Mouse (Mus musculus): ENCODE data around the gene Mrps17. TPM values are rescaled to one million over a fixed set of nuclear protein-coding genes. Genes with fewer than 3 reads are reported as not detected.

Gene Mrps17
- polyA plus RNA-seq, 1 experiment from 2014 or later, result 167 TPM

DNA sequence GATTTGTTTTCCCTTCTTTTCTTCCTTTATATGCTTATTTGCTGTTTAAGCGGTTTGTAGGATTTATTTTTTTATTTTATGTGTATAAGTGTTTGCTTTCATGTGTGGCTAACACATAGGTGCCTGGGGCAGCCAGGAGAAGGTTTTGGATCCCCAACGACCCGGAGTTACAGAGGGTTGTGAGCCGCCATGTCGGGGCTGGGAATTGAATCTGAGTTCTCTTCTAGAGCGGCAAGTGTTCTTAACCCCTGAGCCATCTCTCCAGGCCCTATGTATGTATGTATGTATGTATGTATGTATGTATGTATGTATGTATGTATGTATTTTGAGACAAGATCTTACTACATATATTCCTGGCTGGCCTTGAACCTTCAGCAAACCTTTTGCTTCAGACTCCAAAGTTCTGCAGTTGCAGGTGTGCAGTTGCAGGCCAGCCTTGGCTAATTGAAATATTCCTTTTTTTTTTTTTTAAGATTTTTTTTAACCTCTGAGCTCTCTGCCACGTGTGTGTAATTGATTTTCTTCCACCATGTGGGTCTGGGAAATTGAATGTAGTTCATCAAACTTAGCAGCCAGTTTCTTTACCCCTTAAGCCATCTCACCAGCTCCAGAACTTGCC lies 10.6 kb downstream of the Mrps17 start:
- 13% methylated on average over 7 of the region's 7 CpGs for WGBS (ENCODE audit: insufficient replicate concordance)
- Histone ChIP-seq H3K4me2 (peak overlapping the region; percentile 70), H3K36me3 (ENCODE audit: control insufficient read depth, insufficient read depth, low read length) (no peaks in the 10 kb centered on the region), H3K27ac (ENCODE audit: low read depth, low read length) (peak overlapping the region; percentile 99), H3K4me3 (ENCODE audit: low read depth, low read length) (peak overlapping the region; percentile 83), H3K9me3 (replicated peaks; ENCODE audit: control insufficient read depth, low read length) (no peaks in the 10 kb centered on the region), H3K4me1 (ENCODE audit: control insufficient read depth, insufficient read depth, low read length) (peaks cover 42% of the 10 kb centered on the region), H3K27me3 (ENCODE audit: control insufficient read depth, insufficient read depth, low read length) (no peaks in the 10 kb centered on the region), H3K9ac (ENCODE audit: low read depth, low read length) (peak overlapping the region; percentile 97)
- ATAC-seq (replicated peaks; ENCODE audit: insufficient number of reproducible peaks, low FRiP score, low TSS enrichment), result no peak

DNA sequence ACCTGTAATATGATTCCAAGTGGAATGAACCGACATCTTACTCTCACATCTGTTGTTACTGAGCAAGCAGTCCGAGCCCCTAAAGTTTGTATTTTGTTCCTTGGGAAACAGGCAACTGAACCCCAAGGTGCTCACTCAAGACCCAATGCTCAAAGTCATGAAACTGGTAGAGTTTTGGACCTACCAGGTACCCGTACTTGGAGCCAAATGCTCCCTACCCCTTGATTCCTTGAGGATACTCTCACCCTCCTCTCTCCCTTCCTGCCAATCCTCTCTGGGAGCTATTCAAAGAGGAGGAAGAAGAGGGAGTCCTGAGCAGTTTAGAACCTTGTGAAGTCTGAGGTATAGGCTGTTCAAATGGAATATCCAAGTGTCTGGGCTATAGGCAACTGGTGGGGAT lies 11.5 kb downstream of the Mrps17 start:
- Histone ChIP-seq H3K36me3 (ENCODE audit: control insufficient read depth, insufficient read depth, low read length) (no peaks in the 10 kb centered on the region), H3K4me3 (ENCODE audit: low read depth, low read length) (peak overlapping the region; percentile 83; the same call in 1 of the 2 replicates), H3K9me3 (replicated peaks; ENCODE audit: control insufficient read depth, low read length) (no peaks in the 10 kb centered on the region), H3K27ac (ENCODE audit: low read depth, low read length) (no peak overlapping the region), H3K27me3 (ENCODE audit: control insufficient read depth, insufficient read depth, low read length) (no peaks in the 10 kb centered on the region), H3K4me2 (peak overlapping the region; percentile 70), H3K4me1 (ENCODE audit: control insufficient read depth, insufficient read depth, low read length) (peaks cover 47% of the 10 kb centered on the region), H3K9ac (ENCODE audit: low read depth, low read length) (peak overlapping the region; percentile 97)
- no peak for ATAC-seq (replicated peaks; ENCODE audit: insufficient number of reproducible peaks, low FRiP score, low TSS enrichment)
- 85% methylated on average over 3 of the region's 3 CpGs for WGBS (ENCODE audit: insufficient replicate concordance)

DNA sequence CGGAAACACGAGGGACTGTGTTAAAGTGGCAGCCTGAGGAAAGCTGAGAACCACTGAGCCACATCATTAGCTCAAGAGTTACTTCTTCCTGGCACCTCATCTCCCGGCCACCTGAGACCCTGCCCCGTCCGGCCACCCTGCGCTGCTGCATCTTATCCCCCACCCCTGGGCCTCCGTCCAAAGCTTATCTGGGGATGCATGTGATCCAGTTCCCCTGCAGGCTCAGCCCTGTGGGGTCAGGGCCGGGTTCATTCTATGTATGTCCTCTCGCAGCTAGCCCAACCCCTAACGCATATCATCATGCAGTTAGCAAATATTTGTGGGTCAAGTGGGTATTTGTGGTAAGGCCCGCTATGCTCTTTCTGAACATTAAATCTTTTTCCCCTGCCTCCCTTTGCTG lies 14.0 kb downstream of the Mrps17 start:
- H3K4me2 ChIP-seq, result peak overlapping the region; percentile 45

DNA sequence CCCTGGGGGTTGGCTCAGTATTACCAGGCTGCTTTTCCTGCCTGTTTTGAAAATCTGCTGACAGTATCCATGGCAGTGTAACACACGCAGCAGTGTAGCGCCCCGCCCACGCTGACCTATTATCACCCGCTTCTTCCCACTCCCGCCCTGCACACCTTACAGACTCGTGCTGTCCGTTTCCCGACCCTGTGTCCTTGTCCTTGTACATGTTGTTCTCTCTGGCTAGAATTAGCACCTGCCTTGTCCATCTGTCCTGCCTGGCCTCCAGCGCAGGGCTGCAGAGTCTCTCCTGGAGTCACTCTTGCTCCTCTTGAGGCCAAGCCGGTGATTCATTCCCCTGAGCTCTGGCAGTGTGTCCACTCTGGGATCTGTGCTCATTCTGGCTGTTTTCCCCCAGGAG lies 15.0 kb downstream of the Mrps17 start:
- WGBS (ENCODE audit: insufficient replicate concordance), result 36% methylated on average over 11 of the region's 11 CpGs
- peaks cover 3% of the 10 kb centered on the region; the same call in 1 of the 2 replicates for H3K36me3 ChIP-seq (ENCODE audit: control insufficient read depth, insufficient read depth, low read length)
- H3K9me3 ChIP-seq (replicated peaks; ENCODE audit: control insufficient read depth, low read length), result no peaks in the 10 kb centered on the region
- peak; percentile 50; the same call in 1 of the 2 replicates for ATAC-seq (replicated peaks; ENCODE audit: insufficient number of reproducible peaks, low FRiP score, low TSS enrichment)
- H3K27ac ChIP-seq (ENCODE audit: low read depth, low read length), result peak overlapping the region; percentile 81
- H3K4me2 ChIP-seq, result peak overlapping the region; percentile 45
- peaks cover 47% of the 10 kb centered on the region for H3K4me1 ChIP-seq (ENCODE audit: control insufficient read depth, insufficient read depth, low read length)
- H3K9ac ChIP-seq (ENCODE audit: low read depth, low read length), result 0 out of 2 replicates have a peak overlapping the region, but pooled peaks have one; percentile 29
- H3K4me3 ChIP-seq (ENCODE audit: low read depth, low read length), result no peak overlapping the region
- no peaks in the 10 kb centered on the region for H3K27me3 ChIP-seq (ENCODE audit: control insufficient read depth, insufficient read depth, low read length)

More for the DNA sequence above, 14.0 kb downstream of the Mrps17 start:
- no peak overlapping the region for H3K4me3 ChIP-seq (ENCODE audit: low read depth, low read length)
- H3K27me3 ChIP-seq (ENCODE audit: control insufficient read depth, insufficient read depth, low read length), result no peaks in the 10 kb centered on the region
- peaks cover 47% of the 10 kb centered on the region for H3K4me1 ChIP-seq (ENCODE audit: control insufficient read depth, insufficient read depth, low read length)
- H3K36me3 ChIP-seq (ENCODE audit: control insufficient read depth, insufficient read depth, low read length), result no peaks in the 10 kb centered on the region
- WGBS (ENCODE audit: insufficient replicate concordance), result 22% methylated on average over 11 of the region's 11 CpGs
- no peak; the same call in 1 of the 2 replicates for ATAC-seq (replicated peaks; ENCODE audit: insufficient number of reproducible peaks, low FRiP score, low TSS enrichment)
- peak overlapping the region; percentile 81 for H3K27ac ChIP-seq (ENCODE audit: low read depth, low read length)
- no peaks in the 10 kb centered on the region for H3K9me3 ChIP-seq (replicated peaks; ENCODE audit: control insufficient read depth, low read length)
- H3K9ac ChIP-seq (ENCODE audit: low read depth, low read length), result 0 out of 2 replicates have a peak overlapping the region, but pooled peaks have one; percentile 8

DNA sequence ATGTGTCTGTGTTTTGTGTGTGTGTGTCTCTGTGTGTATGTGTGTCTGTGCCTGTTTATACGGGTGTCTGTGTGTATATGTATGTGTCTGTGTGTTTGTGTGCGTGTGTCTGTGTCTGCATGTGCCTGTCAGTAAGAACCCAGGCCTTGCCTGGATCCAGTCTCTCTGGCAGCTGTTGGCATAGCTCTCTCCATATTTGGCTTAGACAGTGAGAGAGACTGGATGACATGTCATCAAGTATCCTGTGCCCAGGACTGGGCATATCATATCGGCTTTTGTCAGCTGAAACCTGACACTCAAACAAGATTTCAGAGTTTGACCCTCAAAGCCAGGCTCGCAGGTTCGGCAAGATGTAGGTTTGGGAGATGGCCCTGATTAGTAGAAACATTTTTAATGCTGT lies 15.7 kb downstream of the Mrps17 start:
- Histone ChIP-seq H3K9me3 (replicated peaks; ENCODE audit: control insufficient read depth, low read length) (no peaks in the 10 kb centered on the region), H3K4me2 (peak overlapping the region; percentile 45; the same call in 1 of the 2 replicates), H3K36me3 (ENCODE audit: control insufficient read depth, insufficient read depth, low read length) (peaks cover 3% of the 10 kb centered on the region; the same call in 1 of the 2 replicates), H3K4me3 (ENCODE audit: low read depth, low read length) (no peak overlapping the region), H3K4me1 (ENCODE audit: control insufficient read depth, insufficient read depth, low read length) (peaks cover 46% of the 10 kb centered on the region), H3K27me3 (ENCODE audit: control insufficient read depth, insufficient read depth, low read length) (no peaks in the 10 kb centered on the region), H3K27ac (ENCODE audit: low read depth, low read length) (peak overlapping the region; percentile 81), H3K9ac (ENCODE audit: low read depth, low read length) (0 out of 2 replicates have a peak overlapping the region, but pooled peaks have one; percentile 29)
- 49% methylated on average over 5 of the region's 5 CpGs for WGBS (ENCODE audit: insufficient replicate concordance)
- ATAC-seq (replicated peaks; ENCODE audit: insufficient number of reproducible peaks, low FRiP score, low TSS enrichment), result no peak

DNA sequence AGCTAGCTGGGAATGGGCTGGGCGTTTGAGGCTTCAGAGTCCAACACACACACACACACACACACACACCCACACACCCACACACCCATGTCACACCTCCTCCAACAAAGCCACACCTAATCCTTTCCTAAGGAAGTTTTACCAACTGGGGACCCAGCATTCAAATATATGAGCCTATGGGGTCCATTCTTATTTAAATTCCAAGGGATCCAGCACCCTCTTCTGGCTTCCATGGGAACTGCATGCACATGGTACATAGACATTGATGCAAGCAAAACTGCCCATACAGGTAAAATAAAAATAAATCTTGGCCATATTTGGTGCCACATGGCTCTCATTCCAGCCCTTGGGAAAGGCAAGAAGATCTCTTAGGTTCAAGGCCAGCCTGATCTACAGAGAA lies 25.7 kb downstream of the Mrps17 start:
- Histone ChIP-seq H3K9ac (ENCODE audit: low read depth, low read length) (no peak overlapping the region), H3K27ac (ENCODE audit: low read depth, low read length) (no peak overlapping the region), H3K4me1 (ENCODE audit: control insufficient read depth, insufficient read depth, low read length) (peaks cover 19% of the 10 kb centered on the region), H3K27me3 (ENCODE audit: control insufficient read depth, insufficient read depth, low read length) (no peaks in the 10 kb centered on the region), H3K4me3 (ENCODE audit: low read depth, low read length) (no peak overlapping the region), H3K36me3 (ENCODE audit: control insufficient read depth, insufficient read depth, low read length) (peaks cover 10% of the 10 kb centered on the region), H3K9me3 (replicated peaks; ENCODE audit: control insufficient read depth, low read length) (no peaks in the 10 kb centered on the region), H3K4me2 (no peak overlapping the region)
- 100% methylated on average over 1 of the region's 1 CpGs for WGBS (ENCODE audit: insufficient replicate concordance)
- ATAC-seq (replicated peaks; ENCODE audit: insufficient number of reproducible peaks, low FRiP score, low TSS enrichment), result no peak

DNA sequence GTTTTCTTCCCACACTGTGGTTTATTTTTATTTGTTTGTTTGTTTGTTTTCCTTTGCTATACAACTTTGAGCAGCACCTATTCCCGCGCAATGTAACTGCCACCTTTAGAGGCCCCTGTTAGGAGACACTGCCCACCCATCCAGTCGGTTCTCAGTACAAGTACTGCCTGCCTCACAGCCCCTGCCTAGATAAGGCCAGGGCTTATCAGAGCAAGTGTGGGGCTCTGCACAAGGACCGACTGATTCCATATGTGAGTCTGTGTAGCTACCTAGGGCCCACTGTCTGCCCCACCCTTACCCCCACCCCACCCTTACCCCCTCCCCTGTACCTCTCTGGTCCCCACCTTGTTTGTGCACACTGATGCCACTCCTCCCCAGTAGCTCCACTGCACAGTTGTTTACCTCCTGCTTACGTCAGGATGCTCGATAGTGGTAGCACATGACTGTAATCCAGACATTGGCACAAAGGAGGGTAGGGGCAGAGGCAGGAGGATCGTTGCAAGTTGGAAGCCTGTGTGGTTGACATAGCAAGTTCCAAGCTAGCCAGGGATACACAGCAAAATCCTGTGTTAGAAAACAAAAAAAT lies 27.7 kb downstream of the Mrps17 start:
- Histone ChIP-seq H3K36me3 (ENCODE audit: control insufficient read depth, insufficient read depth, low read length) (peaks cover 17% of the 10 kb centered on the region), H3K4me1 (ENCODE audit: control insufficient read depth, insufficient read depth, low read length) (peaks cover 19% of the 10 kb centered on the region), H3K4me2 (peak overlapping the region; percentile 19; the same call in 1 of the 2 replicates), H3K4me3 (ENCODE audit: low read depth, low read length) (no peak overlapping the region), H3K9ac (ENCODE audit: low read depth, low read length) (no peak overlapping the region), H3K27me3 (ENCODE audit: control insufficient read depth, insufficient read depth, low read length) (no peaks in the 10 kb centered on the region), H3K27ac (ENCODE audit: low read depth, low read length) (peak overlapping the region; percentile 55), H3K9me3 (replicated peaks; ENCODE audit: control insufficient read depth, low read length) (no peaks in the 10 kb centered on the region)
- 32% methylated on average over 7 of the region's 7 CpGs for WGBS (ENCODE audit: insufficient replicate concordance)
- peak; percentile 66; the same call in 1 of the 2 replicates for ATAC-seq (replicated peaks; ENCODE audit: insufficient number of reproducible peaks, low FRiP score, low TSS enrichment)

DNA sequence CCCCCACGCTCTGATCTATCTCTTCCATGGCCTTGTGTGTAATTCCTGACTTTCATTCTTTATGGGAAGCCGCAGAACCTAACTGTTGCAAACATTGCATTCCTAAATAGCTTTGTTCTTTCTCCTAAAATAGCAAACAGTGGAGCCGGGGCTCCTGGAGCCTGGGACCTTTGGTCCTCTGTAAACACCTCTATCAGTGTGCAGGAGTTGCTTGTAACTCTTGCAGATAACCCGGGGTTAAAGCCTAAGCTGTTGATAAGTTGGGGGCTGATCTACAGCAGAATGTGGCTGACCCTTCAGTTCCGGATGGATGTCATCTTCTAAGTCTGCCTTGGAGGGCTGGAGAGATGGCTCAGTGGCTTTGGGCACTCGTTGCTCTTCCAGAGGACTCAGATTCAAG lies 28.8 kb downstream of the Mrps17 start:
- no peak for ATAC-seq (replicated peaks; ENCODE audit: insufficient number of reproducible peaks, low FRiP score, low TSS enrichment)
- Histone ChIP-seq H3K9me3 (replicated peaks; ENCODE audit: control insufficient read depth, low read length) (no peaks in the 10 kb centered on the region), H3K4me2 (peak overlapping the region; percentile 37), H3K9ac (ENCODE audit: low read depth, low read length) (no peak overlapping the region), H3K4me3 (ENCODE audit: low read depth, low read length) (no peak overlapping the region), H3K27ac (ENCODE audit: low read depth, low read length) (peak overlapping the region; percentile 55), H3K4me1 (ENCODE audit: control insufficient read depth, insufficient read depth, low read length) (peaks cover 19% of the 10 kb centered on the region), H3K36me3 (ENCODE audit: control insufficient read depth, insufficient read depth, low read length) (peaks cover 18% of the 10 kb centered on the region), H3K27me3 (ENCODE audit: control insufficient read depth, insufficient read depth, low read length) (no peaks in the 10 kb centered on the region)
- WGBS (ENCODE audit: insufficient replicate concordance), result 12% methylated on average over 6 of the region's 6 CpGs

All from heart, embryonic 11.5 days (tissue).